Mouse (Mus musculus) granulocyte monocyte progenitor cell, adult 5-6 weeks (primary cell): ENCODE measurements around the gene Olfr107. TPM values are rescaled to one million over a fixed set of nuclear protein-coding genes. Genes with fewer than 3 reads are reported as not detected.

ENCODE experiments used
- ATAC-seq: replicated peaks from 2 replicates; pipeline ENCODE4 v1.8.0; 2016; ENCODE audit warnings: mild to moderate bottlenecking, moderate TSS enrichment, inconsistent platforms; ENCODE audit not compliant: poor library complexity, severe bottlenecking
- total RNA-seq, 2 experiments: library from RNA; stranded (forward) in 1 of 2; stranded (reverse) in 1 of 2; fragments of 200-712, 200-1000 nt in 1 of 2; fragments of >200 nt in 1 of 2; fragmentation: Nextera tagmentation in 1 of 2; gene quantifications; 2 replicates each; pipeline ENCODE4 v1.2.3; 2014 to 2017

The Olfr107 gene
- total RNA-seq (2014; fragmentation: Nextera tagmentation) (not detected in 2 replicates), total RNA-seq (2017) (not detected in 2 replicates)

GRCm38 (mm10) chr17:37398926-37399325, at the start of gene Olfr107:
Olfr107 (plus strand) TSS chr17:37399226.
- ATAC-seq: no peak

- no peak for ATAC-seq
These were observed 39.7 kb upstream of the Olfr107 start, which contains the start of gene Olfr104-ps for GRCm38 (mm10) chr17:37359282-37359681. Olfr104-ps (plus strand) TSS chr17:37359582.

GRCm38 (mm10) chr17:37378733-37379132, 20.3 kb upstream of the Olfr107 start, which contains the start of gene Olfr105-ps:
Olfr105-ps (plus strand) TSS chr17:37379033.
- ATAC-seq: no peak

GRCm38 (mm10) chr17:37390093-37390492, 8.9 kb upstream of the Olfr107 start, which contains the start of gene Olfr106-ps:
Olfr106-ps (plus strand) TSS chr17:37390393.
- no peak for ATAC-seq

- ATAC-seq: no peak
These were observed 14.4 kb downstream of the Olfr107 start for GRCm38 (mm10) chr17:37413380-37413779.

GRCm38 (mm10) chr17:37445180-37445579, 46.2 kb downstream of the Olfr107 start, which contains the start of gene Olfr108:
Olfr108 (plus strand) TSS chr17:37445480.
- no peak for ATAC-seq

Other genes with a start within 250 kb of the Olfr107 start
- not detected in 2 replicates for gene Olfr93, start 237.7 kb upstream of the Olfr107 start, total RNA-seq (2014; fragmentation: Nextera tagmentation)
- not detected in 2 replicates for gene Olfr93, start 237.7 kb upstream of the Olfr107 start, total RNA-seq (2017)
- not detected in 2 replicates for gene Ubd, start 205.3 kb upstream of the Olfr107 start, total RNA-seq (2014; fragmentation: Nextera tagmentation)
- gene Ubd, start 205.3 kb upstream of the Olfr107 start, total RNA-seq (2017): not detected in 2 replicates
- not detected in 2 replicates for gene Olfr94, start 198.2 kb upstream of the Olfr107 start, total RNA-seq (2014; fragmentation: Nextera tagmentation)
- not detected in 2 replicates for gene Olfr94, start 198.2 kb upstream of the Olfr107 start, total RNA-seq (2017)
- not detected in 2 replicates for gene Olfr95, start 186.1 kb upstream of the Olfr107 start, total RNA-seq (2014; fragmentation: Nextera tagmentation)
- gene Olfr95, start 186.1 kb upstream of the Olfr107 start, total RNA-seq (2017): not detected in 2 replicates
- not detected in 2 replicates for gene Olfr96, start 179.1 kb upstream of the Olfr107 start, total RNA-seq (2014; fragmentation: Nextera tagmentation)
- not detected in 2 replicates for gene Olfr96, start 179.1 kb upstream of the Olfr107 start, total RNA-seq (2017)
- gene Olfr97, start 161.9 kb upstream of the Olfr107 start, total RNA-seq (2014; fragmentation: Nextera tagmentation): not detected in 2 replicates
- gene Olfr97, start 161.9 kb upstream of the Olfr107 start, total RNA-seq (2017): not detected in 2 replicates
- not detected in 2 replicates for gene Olfr98, start 135.5 kb upstream of the Olfr107 start, total RNA-seq (2014; fragmentation: Nextera tagmentation)
- gene Olfr98, start 135.5 kb upstream of the Olfr107 start, total RNA-seq (2017): not detected in 2 replicates
- 7.3 and 9.4 TPM in 2 replicates for gene H2-M3, start 129.0 kb upstream of the Olfr107 start, total RNA-seq (2014; fragmentation: Nextera tagmentation)
- 16.9 and 23.6 TPM in 2 replicates for gene H2-M3, start 129.0 kb upstream of the Olfr107 start, total RNA-seq (2017)
- not detected in 2 replicates for gene Olfr99, start 115.8 kb upstream of the Olfr107 start, total RNA-seq (2014; fragmentation: Nextera tagmentation)
- gene Olfr99, start 115.8 kb upstream of the Olfr107 start, total RNA-seq (2017): not detected in 2 replicates
- gene Olfr101, start 94.9 kb upstream of the Olfr107 start, total RNA-seq (2014; fragmentation: Nextera tagmentation): not detected in 2 replicates
- gene Olfr101, start 94.9 kb upstream of the Olfr107 start, total RNA-seq (2017): not detected in 2 replicates
- not detected in 2 replicates for gene Olfr102, start 82.2 kb upstream of the Olfr107 start, total RNA-seq (2014; fragmentation: Nextera tagmentation)
- gene Olfr102, start 82.2 kb upstream of the Olfr107 start, total RNA-seq (2017): not detected in 2 replicates
- gene Olfr103, start 59.5 kb upstream of the Olfr107 start, total RNA-seq (2014; fragmentation: Nextera tagmentation): not detected in 2 replicates
- gene Olfr103, start 59.5 kb upstream of the Olfr107 start, total RNA-seq (2017): not detected in 2 replicates
- not detected in 2 replicates for gene Olfr104-ps, start 39.6 kb upstream of the Olfr107 start, total RNA-seq (2014; fragmentation: Nextera tagmentation)
- not detected in 2 replicates for gene Olfr104-ps, start 39.6 kb upstream of the Olfr107 start, total RNA-seq (2017)
- not detected in 2 replicates for gene Olfr105-ps, start 20.2 kb upstream of the Olfr107 start, total RNA-seq (2014; fragmentation: Nextera tagmentation)
- gene Olfr105-ps, start 20.2 kb upstream of the Olfr107 start, total RNA-seq (2017): not detected in 2 replicates
- not detected in 2 replicates for gene Olfr106-ps, start 8.8 kb upstream of the Olfr107 start, total RNA-seq (2014; fragmentation: Nextera tagmentation)
- gene Olfr106-ps, start 8.8 kb upstream of the Olfr107 start, total RNA-seq (2017): not detected in 2 replicates
- not detected in 2 replicates for gene Olfr108, start 46.3 kb downstream of the Olfr107 start, total RNA-seq (2014; fragmentation: Nextera tagmentation)
- gene Olfr108, start 46.3 kb downstream of the Olfr107 start, total RNA-seq (2017): not detected in 2 replicates
- not detected in 2 replicates for gene Olfr109, start 59.7 kb downstream of the Olfr107 start, total RNA-seq (2014; fragmentation: Nextera tagmentation)
- gene Olfr109, start 59.7 kb downstream of the Olfr107 start, total RNA-seq (2017): not detected in 2 replicates
- not detected in 2 replicates for gene H2-M2, start 84.3 kb downstream of the Olfr107 start, total RNA-seq (2014; fragmentation: Nextera tagmentation)
- gene H2-M2, start 84.3 kb downstream of the Olfr107 start, total RNA-seq (2017): not detected in 2 replicates
- not detected in 2 replicates for gene Olfr110, start 93.2 kb downstream of the Olfr107 start, total RNA-seq (2014; fragmentation: Nextera tagmentation)
- gene Olfr110, start 93.2 kb downstream of the Olfr107 start, total RNA-seq (2017): not detected in 2 replicates
- not detected in 2 replicates for gene Olfr111, start 108.8 kb downstream of the Olfr107 start, total RNA-seq (2014; fragmentation: Nextera tagmentation)
- not detected in 2 replicates for gene Olfr111, start 108.8 kb downstream of the Olfr107 start, total RNA-seq (2017)
- not detected in 2 replicates for gene Olfr112, start 170.2 kb downstream of the Olfr107 start, total RNA-seq (2014; fragmentation: Nextera tagmentation)
- gene Olfr112, start 170.2 kb downstream of the Olfr107 start, total RNA-seq (2017): not detected in 2 replicates
- gene Olfr113, start 178.4 kb downstream of the Olfr107 start, total RNA-seq (2014; fragmentation: Nextera tagmentation): not detected in 2 replicates
- not detected in 2 replicates for gene Olfr113, start 178.4 kb downstream of the Olfr107 start, total RNA-seq (2017)
- not detected in 2 replicates for gene Olfr114, start 193.5 kb downstream of the Olfr107 start, total RNA-seq (2014; fragmentation: Nextera tagmentation)
- gene Olfr114, start 193.5 kb downstream of the Olfr107 start, total RNA-seq (2017): not detected in 2 replicates
- not detected in 2 replicates for gene Olfr115, start 227.9 kb downstream of the Olfr107 start, total RNA-seq (2014; fragmentation: Nextera tagmentation)
- not detected in 2 replicates for gene Olfr115, start 227.9 kb downstream of the Olfr107 start, total RNA-seq (2017)
- not detected in 2 replicates for gene Olfr116, start 228.0 kb downstream of the Olfr107 start, total RNA-seq (2014; fragmentation: Nextera tagmentation)
- not detected in 2 replicates for gene Olfr116, start 228.0 kb downstream of the Olfr107 start, total RNA-seq (2017)